Mouse (Mus musculus) B cell, adult 67 days (primary cell): ENCODE data around the gene Rpl22l1. TPM values are rescaled to one million over a fixed set of nuclear protein-coding genes. Genes with fewer than 3 reads are reported as not detected.

Experiments used
- total RNA-seq, 2 experiments: library from RNA; stranded (reverse); gene quantifications; 4 replicates each; pipeline ENCODE4 v1.2.4; 2023

Gene Rpl22l1
- total RNA-seq, result 100 to 1,000 TPM; 323 to 331 TPM

DNA sequence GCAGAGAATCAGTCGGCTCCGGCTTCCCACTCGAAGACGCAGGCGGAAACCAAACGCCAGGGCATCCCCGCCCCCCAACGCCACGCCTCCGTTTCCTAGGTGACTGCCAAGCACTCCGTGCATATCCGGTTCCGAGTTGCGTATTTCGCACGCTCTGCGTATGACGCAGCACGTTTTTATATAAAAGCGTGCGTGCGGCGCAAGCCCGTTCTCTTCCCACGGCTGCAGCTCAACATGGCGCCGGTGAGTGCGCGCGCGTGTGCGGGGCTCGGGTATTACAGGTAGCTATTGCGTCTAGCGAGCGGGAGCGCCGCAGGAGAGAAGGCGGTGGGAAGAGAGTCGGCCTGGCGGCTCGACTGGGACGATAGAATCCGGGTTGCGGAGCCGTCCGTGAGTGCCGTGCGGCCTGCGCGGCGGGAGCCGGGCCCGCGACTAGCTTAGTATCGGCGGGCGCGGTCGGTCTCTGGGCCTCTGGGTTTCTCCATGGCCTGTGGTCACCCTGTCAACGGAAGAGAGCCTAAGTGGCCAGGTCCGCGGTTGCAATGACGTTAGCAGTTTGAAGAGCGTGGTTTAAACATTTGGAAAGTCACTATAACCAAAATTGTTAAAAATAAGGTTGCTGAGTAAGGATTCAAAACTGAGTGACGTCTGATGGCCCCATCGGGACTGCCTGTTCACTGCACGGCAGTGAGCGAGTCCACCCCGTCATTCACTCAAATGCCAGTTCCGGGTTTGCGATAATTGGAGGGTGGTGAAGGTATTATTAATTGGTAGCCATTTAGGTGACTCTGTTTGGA is at the start of gene Rpl22l1:
Gene Rpl22l1 (plus strand): TSS at position 136 of the 797 bp plus-strand sequence.

DNA sequence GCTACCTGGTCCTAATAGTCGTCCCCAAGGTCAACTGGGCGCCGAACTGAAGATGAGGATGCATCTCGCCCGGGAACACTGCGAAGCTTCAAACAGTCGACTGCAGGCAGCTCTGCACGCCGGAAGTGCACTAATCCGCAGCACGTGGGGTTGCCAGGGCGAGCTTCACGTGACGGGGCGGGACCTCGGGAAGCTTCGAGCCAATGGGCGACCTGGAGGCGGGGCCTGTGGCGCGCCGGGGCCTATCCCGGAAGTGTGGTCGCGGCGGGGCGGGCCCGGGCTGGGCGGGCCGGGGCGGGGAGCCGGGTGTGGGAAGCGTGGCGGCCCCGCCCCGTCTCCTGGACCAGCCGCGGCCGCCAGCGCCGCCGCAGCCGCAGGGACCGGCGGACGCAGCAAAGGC is 24.2 kb upstream of the Rpl22l1 start, which contains the start of gene Eif5a2:
Gene Eif5a2 (plus strand): TSS at position 283 of the 400 bp plus-strand sequence.

Other genes with a start within 250 kb of the Rpl22l1 start
- gene Slc2a2, start 107.5 kb upstream of the Rpl22l1 start, total RNA-seq, result not detected
- gene Eif5a2, start 24.2 kb upstream of the Rpl22l1 start, total RNA-seq, result 1 to 10 TPM; 3.8 to 5.4 TPM
- gene Gm1527, start 87.2 kb downstream of the Rpl22l1 start, total RNA-seq, result not detected